ENCODE assay signal across 20 mouse cellular contexts in genomic region chr1:36804833-36805232, GRCm38 (mm10). TPM values are rescaled to one million over a fixed set of nuclear protein-coding genes. Genes with fewer than 3 reads are reported as not detected.
DNase-seq lines count a peak whose midpoint lies in the region; TF ChIP-seq lines count a peak whose summit lies in the region.
"Had no signal": no experiment of that assay in that cellular context is flagged by ENCODE, and none has a peak within 500 bp of the region (broad histone marks: within the 10 kb centered on the region; RNA-seq: fewer than 3 reads in every experiment).

No protein-coding gene starts in this region.

- peak overlapping the region; percentile 24 for H3K4me3 ChIP-seq in E14TG2a.4 (replicated peaks; ENCODE audit: low read length)
- H3K4me3 ChIP-seq: forebrain, embryonic 12.5 days; forebrain, embryonic 15.5 days; heart, embryonic 12.5 days; heart, embryonic 15.5 days; hindbrain, embryonic 10.5 days had no signal

- intact Hi-C loops in left cerebral cortex, postnatal 36 days (cut with DNase I): loop anchor here (5.0 kb wide), 1 partner anchor 312 kb away; no protein-coding TSS in a partner anchor

- peaks cover 95% of the 10 kb centered on the region for H3K36me3 ChIP-seq in E14TG2a.4 (ENCODE audit: insufficient read depth, low read length)

- no peaks in the 10 kb centered on the region for H3K9me3 ChIP-seq in E14TG2a.4 (ENCODE audit: low read length)
- H3K9me3 ChIP-seq: forebrain, embryonic 12.5 days; forebrain, embryonic 15.5 days; heart, embryonic 12.5 days; heart, embryonic 15.5 days; hindbrain, embryonic 10.5 days had no signal

- DNase-seq in heart, adult 11 months: peak; percentile 83
- DNase-seq in heart, adult 9 months (ENCODE audit: low spot score in 2 of 2): no peak
- DNase-seq in fat pad, adult 2 months (ENCODE audit: extremely low read depth, low read depth, low spot score): peak; percentile 78
- DNase-seq in adrenal gland, adult (ENCODE audit: inconsistent age in 2 of 2, low spot score in 1 of 2): no peak
- no peak for DNase-seq in left cerebral cortex, postnatal 36 days (ENCODE audit: low spot score in 2 of 2)
- DNase-seq: adrenal gland, postnatal 10 days; adrenal gland, postnatal 36 days; cerebellum, adult 18-20 months; cerebellum, adult 9-10 months; cerebellum, postnatal 14 days; gastrocnemius, postnatal 25 days; heart, postnatal 36 days; kidney, adult 18-20 months had no signal

- no peak for TF ChIP-seq CTCF in E14TG2a.4 (conservative IDR thresholded peaks at IDR 0.05; ENCODE audit: low read length)

- peaks cover 49% of the 10 kb centered on the region for H3K4me1 ChIP-seq in E14TG2a.4 (replicated peaks; ENCODE audit: low read depth, low read length)
- H3K4me1 ChIP-seq: forebrain, embryonic 12.5 days; forebrain, embryonic 15.5 days; heart, embryonic 15.5 days; hindbrain, embryonic 10.5 days had no signal

- no peaks in the 10 kb centered on the region for H3K27me3 ChIP-seq in E14TG2a.4 (ENCODE audit: insufficient read depth, low read length)
- H3K27me3 ChIP-seq: forebrain, embryonic 12.5 days; forebrain, embryonic 15.5 days; heart, embryonic 12.5 days; heart, embryonic 15.5 days had no signal

RNA-seq across cellular contexts. Expression of gene Zap70, which starts 43.2 kb away (rescaled TPM):
- 1 to 10 TPM; 1.2 to 1.3 TPM for total RNA-seq in left cerebral cortex, postnatal 36 days (2021)
- total RNA-seq: granulocyte monocyte progenitor cell, adult 5-6 weeks had no signal

Comparison
In these comparisons a context has a peak if more than half of its experiments do, and no peak if none do; other contexts are left out.
1. DNase-seq: peak in heart, adult 11 months (single experiment) and fat pad, adult 2 months (single experiment); none in heart, adult 9 months (0 of 2), adrenal gland, adult (0 of 2) and left cerebral cortex, postnatal 36 days (0 of 2).